Mouse (Mus musculus) urinary bladder, postnatal 25 days (tissue): ENCODE data around the gene Krtdap.
"Not testable (repeated sequence)": the region's sequence is repeated elsewhere in the genome, so short reads cannot be mapped to it uniquely, and the experiment has no call there.

ENCODE experiments used
- DNase-seq: peaks from one replicate; pipeline ENCODE4 v3.0.0; 2022; ENCODE audit warnings: low spot score

Krtdap gene

GRCm38 (mm10) chr7:30785721-30786546 is 1.8 kb upstream of the Krtdap start:
- DNase-seq = no peak

- DNase-seq = no peak
Measured at GRCm38 (mm10) chr7:30790141-30790540, 2.4 kb downstream of the Krtdap start.

- no peak for DNase-seq
Measured at GRCm38 (mm10) chr7:30791921-30792320, 4.2 kb downstream of the Krtdap start.

GRCm38 (mm10) chr7:30794921-30795320 is 7.2 kb downstream of the Krtdap start:
- no peak for DNase-seq

DNA sequence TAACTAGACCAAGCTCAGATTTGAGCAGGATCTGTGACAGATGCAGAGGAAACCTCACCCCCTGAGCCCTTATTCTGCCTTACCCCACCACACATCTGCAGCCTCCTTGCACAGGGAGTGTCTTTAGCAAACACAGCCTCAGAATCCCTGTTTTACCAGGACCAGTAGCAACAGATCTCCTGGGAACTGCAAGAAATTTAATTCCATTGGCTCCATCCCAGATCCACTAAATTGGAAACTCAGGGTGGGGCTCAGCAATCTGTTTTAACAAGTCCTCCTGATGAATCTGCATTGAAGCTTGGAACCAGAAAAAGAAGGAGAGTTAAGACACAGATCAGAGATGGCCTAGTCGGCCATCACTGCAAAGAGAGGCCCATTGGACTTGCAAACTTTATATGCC is 9.1 kb downstream of the Krtdap start:
- DNase-seq = no peak

DNA sequence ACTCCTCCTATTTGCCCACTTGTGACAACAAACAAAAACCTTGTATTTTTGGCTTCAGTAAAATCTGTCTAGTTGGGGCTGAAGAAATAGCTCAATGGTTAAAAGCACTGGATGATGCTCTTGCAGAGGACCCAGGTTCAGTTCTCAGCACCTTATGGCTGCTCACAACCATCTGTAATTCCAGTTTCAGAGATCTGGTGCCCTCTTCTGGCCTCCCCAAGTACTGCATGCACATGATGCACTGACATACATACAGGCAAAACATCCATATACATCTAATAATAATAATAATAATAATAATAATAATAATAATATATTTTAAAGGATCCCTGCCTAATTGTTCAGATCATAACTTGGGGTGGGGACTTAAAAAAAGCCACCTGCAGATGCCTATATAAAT is 13.0 kb downstream of the Krtdap start:
- DNase-seq = no peak

GRCm38 (mm10) chr7:30803256-30803655 is 15.6 kb downstream of the Krtdap start:
- no peak for DNase-seq

DNA sequence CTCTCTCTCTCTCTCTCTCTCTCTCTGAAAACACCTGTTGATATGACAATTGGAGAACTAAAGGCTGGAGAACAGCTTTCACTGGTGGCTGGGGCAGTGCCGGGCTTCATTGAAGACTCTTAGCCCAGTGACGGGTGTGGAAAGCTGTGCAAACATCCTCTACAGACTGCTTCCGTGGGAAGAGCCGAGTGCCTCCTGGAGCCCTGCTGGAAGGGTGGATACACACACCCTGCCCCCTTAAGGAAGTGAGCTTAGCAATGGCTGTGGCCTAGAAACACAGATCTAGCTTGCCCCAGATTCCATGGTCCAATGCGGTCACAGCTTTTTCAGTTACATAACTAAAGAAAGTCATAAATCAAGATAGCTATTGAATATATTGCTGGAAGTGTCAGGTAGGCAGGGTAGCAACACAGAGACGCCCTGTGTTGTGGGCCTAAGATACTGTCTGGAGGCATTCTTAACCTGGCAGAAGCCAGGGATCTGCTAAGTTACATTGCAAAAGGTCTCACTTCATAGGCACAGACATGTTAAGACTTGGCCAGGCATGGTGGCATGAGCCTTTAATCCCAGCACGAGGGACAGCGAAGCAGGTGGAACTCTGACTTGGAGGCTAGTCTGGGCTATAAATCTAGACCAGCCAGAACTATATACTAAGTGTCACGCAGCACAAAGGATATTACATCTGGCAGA is 16.5 kb downstream of the Krtdap start:
- DNase-seq = no peak

DNA sequence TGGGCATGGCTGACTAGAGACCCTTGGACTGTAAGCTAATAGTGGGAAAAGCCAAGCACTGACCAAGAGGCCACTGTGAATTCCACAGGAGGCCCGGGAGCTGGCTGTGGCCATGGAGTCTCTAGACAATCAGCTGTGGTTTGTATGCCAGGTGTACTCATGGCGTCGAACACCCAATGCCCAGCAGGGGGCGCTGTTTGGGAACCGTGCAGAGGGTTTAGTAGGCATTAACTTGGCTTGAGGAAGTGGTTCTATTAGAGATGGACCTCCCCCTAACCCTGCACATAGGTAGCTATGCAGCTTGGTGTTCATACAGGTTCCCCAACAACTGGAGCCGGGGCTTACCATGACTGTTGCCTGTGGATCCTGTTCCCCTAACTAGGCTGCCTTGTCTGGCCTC is 18.2 kb downstream of the Krtdap start:
- DNase-seq = no peak

GRCm38 (mm10) chr7:30810319-30810718 is 22.6 kb downstream of the Krtdap start:
- no peak for DNase-seq

- no peak for DNase-seq
Measured at GRCm38 (mm10) chr7:30811757-30812290, 24.1 kb downstream of the Krtdap start.

- no peak for DNase-seq
Measured at GRCm38 (mm10) chr7:30812291-30812807, 24.7 kb downstream of the Krtdap start.

GRCm38 (mm10) chr7:30820131-30820530 is 32.4 kb downstream of the Krtdap start:
- no peak for DNase-seq

- no peak for DNase-seq
Measured at GRCm38 (mm10) chr7:30820854-30821445, 33.3 kb downstream of the Krtdap start.

GRCm38 (mm10) chr7:30821532-30821931 is 33.8 kb downstream of the Krtdap start:
- DNase-seq = no peak

DNA sequence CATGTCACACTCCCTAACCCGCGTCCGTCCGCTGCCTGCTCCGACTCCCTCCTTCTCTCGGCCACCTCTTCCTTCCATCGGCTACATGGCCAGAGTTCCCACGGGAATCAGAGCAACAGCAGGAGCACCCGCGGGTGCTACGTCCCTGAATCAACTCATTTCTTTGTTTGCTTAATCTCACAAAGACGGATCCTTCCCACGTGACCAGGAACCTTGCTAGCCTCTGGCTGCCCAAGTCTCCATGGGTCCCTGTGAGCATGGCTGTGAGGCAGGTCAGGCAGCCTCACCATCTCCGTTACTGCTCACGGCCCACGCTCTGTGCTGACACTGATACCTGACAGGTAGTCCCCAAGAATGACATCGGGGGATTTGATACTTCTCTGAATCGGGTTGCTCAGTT is 36.0 kb downstream of the Krtdap start, which contains the start of gene Ffar2:
Gene Ffar2, minus strand, starts transcription at position 101 of the 400 bp plus-strand sequence.
- no peak for DNase-seq

DNA sequence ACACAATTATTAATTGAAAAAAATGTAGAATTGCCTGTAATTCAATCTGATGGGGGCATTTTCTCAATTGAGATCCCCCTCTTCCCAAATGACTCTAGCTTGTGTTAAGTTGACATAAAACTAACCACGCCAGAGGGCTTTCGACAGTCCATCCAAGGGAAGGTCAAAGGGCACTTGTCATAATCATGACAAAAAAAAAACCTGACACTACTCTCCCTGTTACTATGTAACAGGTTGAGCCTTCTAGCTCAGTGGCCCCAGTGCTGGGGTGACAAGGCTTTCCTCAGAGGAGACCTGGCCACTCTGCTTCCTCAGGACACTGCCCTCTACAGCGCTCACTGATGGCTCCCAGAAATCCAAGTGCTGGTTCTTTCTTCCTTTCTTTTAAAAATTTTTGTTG is 36.6 kb downstream of the Krtdap start:
- no peak for DNase-seq

DNA sequence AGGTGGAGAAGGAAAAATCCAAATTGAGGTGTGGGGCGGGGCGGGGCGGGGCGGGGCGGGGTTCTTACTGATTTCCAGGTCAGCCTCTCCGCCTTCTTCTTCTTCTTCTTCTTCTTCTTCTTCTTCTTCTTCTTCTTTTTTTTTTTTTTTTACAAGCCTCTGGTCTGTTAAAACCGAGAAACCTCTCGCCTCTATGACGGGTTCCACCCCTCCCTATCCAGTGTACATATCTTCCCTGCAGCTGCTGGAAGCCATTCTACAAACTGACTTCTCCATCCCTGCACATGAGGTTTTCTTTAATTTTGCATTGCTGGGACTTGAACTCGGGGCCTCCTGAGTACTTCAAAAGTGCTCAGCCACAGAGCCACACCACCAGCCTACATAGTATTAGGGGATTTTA is 39.0 kb downstream of the Krtdap start:
- no peak for DNase-seq

- DNase-seq = not testable (repeated sequence)
Measured at GRCm38 (mm10) chr7:30828871-30829270, 41.2 kb downstream of the Krtdap start.

DNA sequence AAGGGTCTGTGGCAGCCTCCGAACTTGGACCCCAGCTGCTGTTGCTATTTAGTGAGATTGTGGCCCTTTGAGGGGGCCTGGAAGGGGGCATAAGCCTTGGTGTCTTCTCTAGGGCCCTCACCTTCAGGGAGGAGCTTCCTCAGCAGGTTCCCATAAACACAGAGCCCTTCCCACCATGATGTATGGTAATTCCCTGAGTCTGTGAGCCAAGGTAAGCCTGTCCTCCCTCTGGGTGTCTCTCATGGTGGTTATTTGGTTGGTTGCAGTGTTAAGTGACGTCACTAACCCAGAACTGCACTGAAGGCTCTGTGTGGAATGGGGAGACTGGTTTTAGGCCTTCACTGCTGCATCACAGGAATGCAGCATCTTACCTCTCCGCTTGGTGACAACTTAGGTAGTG is 41.7 kb downstream of the Krtdap start:
- no peak for DNase-seq

DNA sequence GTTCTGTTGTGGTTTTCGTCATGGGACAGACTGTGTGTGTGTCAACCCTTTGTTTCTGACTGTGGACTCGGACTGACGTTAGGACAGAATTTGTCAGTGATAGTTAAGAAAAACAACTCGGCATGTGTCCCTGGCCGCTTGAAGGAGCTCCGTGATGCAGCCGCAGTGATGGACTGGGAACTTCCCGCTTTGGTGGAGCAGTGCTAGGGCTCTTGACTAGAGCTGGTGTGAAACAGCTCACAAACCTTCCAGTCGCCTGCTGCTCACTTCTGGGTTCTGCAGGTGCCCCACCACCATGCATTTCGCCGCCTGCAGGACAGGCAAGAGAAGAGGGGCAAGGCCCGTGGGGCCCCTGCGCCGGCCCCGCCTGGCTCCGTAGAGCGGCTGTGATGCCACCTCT is 44.6 kb downstream of the Krtdap start:
- DNase-seq = no peak

DNA sequence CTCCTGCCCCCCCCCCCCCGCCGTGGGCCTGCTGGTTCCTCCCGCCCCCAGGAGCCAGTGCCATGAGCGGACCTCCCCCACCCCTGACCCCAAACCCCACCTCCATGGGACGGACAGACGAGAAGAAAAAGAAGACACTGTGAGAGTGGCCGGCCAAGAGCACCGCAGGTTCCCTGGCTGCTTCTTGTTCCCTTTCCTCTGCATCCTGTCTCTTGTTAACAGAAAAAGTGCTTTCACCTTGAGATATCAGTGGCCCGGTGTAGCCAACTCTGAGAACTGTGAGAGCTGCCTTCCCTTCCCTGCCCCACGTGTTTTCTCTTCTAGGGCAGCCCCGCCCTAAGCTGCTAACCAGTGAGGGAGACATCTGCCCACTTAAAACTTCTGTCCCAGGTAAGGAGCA is 45.0 kb downstream of the Krtdap start:
- DNase-seq = not testable (repeated sequence)

- DNase-seq = no peak
Measured at GRCm38 (mm10) chr7:30837277-30837676, 49.6 kb downstream of the Krtdap start.
